Mouse (Mus musculus) left cerebral cortex, postnatal 36 days (tissue): Measurements from ENCODE around the gene Cyp26b1. TPM values are rescaled to one million over a fixed set of nuclear protein-coding genes. Genes with fewer than 3 reads are reported as not detected.

Source experiments
- DNase-seq, 2 experiments: peaks; one replicate each; pipeline ENCODE4 v3.0.0; 2021 to 2022; ENCODE audit warnings: low spot score in 2 of 2, mixed read lengths in 1 of 2
- intact Hi-C: fragments of 180-260 bp; cut with DNase I; formaldehyde crosslinking; loops from one replicate; pipeline ENCODE4 v1.15.1; 2025
- total RNA-seq, 2 experiments: library from RNA; stranded (reverse); gene quantifications; 2 replicates each; pipeline ENCODE4 v1.2.3; 2021

The Cyp26b1 gene
- total RNA-seq, 2 experiments from 2014 or later = 7.5 to 14.9 TPM

GRCm38 (mm10) chr6:84570039-84570438 is 23.7 kb downstream of the Cyp26b1 start:
- DNase-seq = no peak

DNA sequence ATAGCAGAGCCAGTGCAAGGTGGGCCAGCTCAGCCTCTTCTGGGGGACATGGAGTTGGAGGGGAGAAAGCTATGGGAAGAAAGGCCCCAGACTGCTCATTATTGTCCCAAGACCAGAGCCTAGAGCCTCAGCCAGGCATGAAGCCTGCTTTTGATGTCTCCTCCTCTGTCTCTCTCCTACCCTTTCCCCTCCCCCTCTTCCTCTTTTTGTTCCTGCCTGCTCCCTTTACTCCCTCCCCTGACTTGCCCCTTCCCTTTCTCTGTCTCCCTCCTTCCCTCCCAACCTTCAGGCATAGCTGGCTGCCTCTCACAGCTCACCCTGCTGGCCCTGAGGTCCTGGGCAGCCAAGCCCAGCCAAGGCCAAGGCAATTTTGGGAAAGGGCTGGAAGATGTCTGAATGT is 24.1 kb downstream of the Cyp26b1 start:
- intact Hi-C loops = no loop called here
- DNase-seq = no peak

More at GRCm38 (mm10) chr6:84570039-84570438, 23.7 kb downstream of the Cyp26b1 start:
- intact Hi-C loops = no loop called here

GRCm38 (mm10) chr6:84568880-84569279 is 24.8 kb downstream of the Cyp26b1 start:
- DNase-seq = no peak
- intact Hi-C loops = no loop called here

- intact Hi-C loops = no loop called here
- no peak for DNase-seq
Observed at GRCm38 (mm10) chr6:84567696-84568095, 26.0 kb downstream of the Cyp26b1 start.

- intact Hi-C loops = no loop called here
- DNase-seq = no peak
Observed at GRCm38 (mm10) chr6:84566825-84567224, 26.9 kb downstream of the Cyp26b1 start.

- DNase-seq = no peak
- intact Hi-C loops = no loop called here
Observed at GRCm38 (mm10) chr6:84565245-84565644, 28.5 kb downstream of the Cyp26b1 start.

GRCm38 (mm10) chr6:84562948-84563347 is 30.8 kb downstream of the Cyp26b1 start:
- intact Hi-C loops = no loop called here
- no peak for DNase-seq

DNA sequence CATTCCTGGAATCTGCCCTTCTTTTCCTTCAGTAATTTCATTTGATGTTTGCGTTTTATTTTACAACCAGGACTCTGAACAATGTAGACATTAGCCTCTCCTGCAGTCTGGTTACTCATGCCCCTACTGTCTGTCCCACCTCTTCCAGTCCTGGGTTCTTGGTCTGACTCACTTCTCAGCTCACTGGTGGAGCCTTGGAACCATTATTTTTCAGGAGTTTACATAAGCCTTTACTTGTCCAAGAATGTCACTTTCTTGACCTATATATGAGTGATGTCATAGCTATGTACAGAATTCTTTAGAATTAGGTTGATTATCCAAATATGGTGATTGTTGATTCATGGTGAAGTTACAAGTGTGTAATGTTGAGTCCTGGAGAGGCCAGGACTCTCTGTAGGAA is 32.5 kb downstream of the Cyp26b1 start:
- intact Hi-C loops = no loop called here
- no peak for DNase-seq

GRCm38 (mm10) chr6:84549852-84550437 is 43.8 kb downstream of the Cyp26b1 start:
- no peak for DNase-seq
- intact Hi-C loops = no loop called here

- no peak for DNase-seq
- intact Hi-C loops = no loop called here
Observed at GRCm38 (mm10) chr6:84545428-84545827, 48.3 kb downstream of the Cyp26b1 start.

GRCm38 (mm10) chr6:84544359-84544758 is 49.3 kb downstream of the Cyp26b1 start:
- no peak for DNase-seq
- intact Hi-C loops = no loop called here

DNA sequence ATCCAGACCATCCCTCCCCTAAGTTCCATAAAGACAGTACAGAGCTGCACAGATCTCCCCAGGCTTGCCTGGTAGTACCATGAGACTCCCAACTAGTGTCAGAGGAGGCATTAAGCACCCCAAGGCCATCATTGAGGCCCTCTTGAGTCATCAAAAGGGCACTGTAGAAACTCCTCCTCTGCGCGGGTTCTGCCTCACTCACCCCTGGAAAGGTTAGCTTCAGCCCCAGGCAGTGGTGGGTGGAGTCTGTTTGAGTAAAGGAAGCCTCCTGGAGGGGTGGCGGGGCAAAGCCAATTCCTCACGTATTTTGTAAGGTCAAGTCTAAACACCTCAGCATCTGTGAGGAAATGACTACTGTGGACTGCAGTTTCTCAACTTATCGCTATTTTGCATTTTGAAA is 50.2 kb downstream of the Cyp26b1 start:
- intact Hi-C loops = no loop called here

DNA sequence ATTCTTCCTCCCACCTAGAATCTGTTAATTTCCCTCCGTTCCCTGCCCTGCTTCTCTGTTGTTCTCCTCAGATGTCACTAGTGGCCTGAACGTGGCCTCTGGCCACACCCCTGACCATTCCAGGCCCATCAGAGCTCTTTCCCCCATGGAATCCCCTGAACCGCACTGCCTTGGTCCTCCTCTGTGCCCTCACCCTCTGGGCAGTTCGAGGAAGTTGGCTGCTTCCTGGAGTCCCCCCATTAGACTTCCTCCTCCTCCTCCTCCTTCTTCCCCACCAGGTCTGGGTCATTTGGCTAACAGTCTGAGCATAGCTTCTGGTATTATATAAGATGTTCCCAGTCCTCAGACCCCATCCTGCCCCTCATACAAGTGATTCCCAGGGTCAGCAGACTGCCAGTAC is 53.8 kb downstream of the Cyp26b1 start:
- intact Hi-C loops = no loop called here
- no peak for DNase-seq

More for the DNA sequence above, 50.2 kb downstream of the Cyp26b1 start:
- DNase-seq = no peak

- intact Hi-C loops = no loop called here
- no peak for DNase-seq
Observed at GRCm38 (mm10) chr6:84538681-84539080, 55.0 kb downstream of the Cyp26b1 start.

GRCm38 (mm10) chr6:84537611-84538197 is 56.0 kb downstream of the Cyp26b1 start:
- intact Hi-C loops = no loop called here
- DNase-seq = no peak

- intact Hi-C loops = no loop called here
- peak; percentile 9 to 16 for DNase-seq
Observed at GRCm38 (mm10) chr6:84534944-84535343, 58.8 kb downstream of the Cyp26b1 start.

DNA sequence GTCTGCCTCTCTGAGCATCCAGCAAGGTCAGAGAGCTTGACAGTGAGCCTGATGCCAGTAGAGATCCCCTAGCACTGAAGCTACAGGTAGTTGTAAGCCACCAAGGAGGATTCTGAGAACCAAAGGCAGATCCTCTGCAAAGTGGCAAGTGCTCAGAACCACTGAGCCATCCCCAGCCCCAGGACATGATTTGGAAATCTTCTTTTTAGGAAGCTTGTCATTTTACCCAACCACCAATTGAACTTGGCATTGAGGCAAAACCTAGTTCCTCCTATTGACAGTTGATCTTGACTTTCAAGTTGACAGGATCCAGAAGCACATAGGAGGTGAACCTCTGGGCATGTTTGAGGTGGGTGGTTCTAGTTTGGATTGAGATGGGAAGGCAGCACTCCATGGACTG is 63.8 kb downstream of the Cyp26b1 start:
- intact Hi-C loops = no loop called here
- DNase-seq = no peak

DNA sequence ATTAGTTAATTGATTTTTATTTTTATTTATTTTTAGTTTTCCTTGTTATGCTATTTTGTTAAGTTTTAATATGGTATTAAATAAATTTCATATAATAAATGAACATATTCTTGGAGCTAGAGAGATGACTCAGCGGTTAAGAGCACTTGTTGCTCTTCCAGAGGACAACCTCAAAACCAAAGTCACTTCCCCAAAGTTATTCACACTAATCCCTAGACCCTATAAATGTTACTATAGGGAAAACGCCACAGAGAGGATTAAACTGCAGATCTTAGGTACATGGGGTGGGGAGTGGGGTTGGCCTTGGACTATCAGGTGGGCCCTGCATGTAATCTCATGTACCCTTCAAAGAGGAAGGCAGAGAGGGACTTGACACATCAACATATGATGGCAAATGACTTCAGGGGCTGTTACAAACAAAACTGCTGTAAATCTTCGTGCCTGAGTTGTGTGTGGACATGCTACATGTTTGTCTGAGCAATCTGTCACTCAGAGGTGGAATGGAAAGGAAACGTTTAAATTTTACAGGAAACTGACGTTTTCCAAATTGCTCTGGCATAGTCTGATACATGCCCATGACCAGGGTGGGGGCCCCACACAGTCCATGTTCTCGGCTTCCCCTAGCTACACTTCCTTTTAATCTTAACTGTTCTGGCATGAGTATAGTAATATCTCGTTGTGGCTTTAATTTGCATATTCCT is 68.7 kb downstream of the Cyp26b1 start:
- no peak for DNase-seq
- intact Hi-C loops = no loop called here
